Mouse (Mus musculus) left cerebral cortex, postnatal 25 days (tissue): Measurements from ENCODE around the gene Rfng. TPM values are rescaled to one million over a fixed set of nuclear protein-coding genes. Genes with fewer than 3 reads are reported as not detected.
"Not testable (repeated sequence)": the region's sequence is repeated elsewhere in the genome, so short reads cannot be mapped to it uniquely, and the experiment has no call there.

Source experiments
- DNase-seq, 2 experiments: peaks; one replicate each; pipeline ENCODE4 v3.0.0; 2022; ENCODE audit warnings: low spot score in 2 of 2, mixed read lengths in 1 of 2
- intact Hi-C: fragments of 180-260 bp; cut with DNase I; formaldehyde crosslinking; loops from one replicate; pipeline ENCODE4 v1.15.1; 2025
- total RNA-seq, 2 experiments: library from RNA; stranded (reverse); gene quantifications; 2 replicates each; pipeline ENCODE4 v1.2.3; 2021

Rfng gene
- total RNA-seq, 2 experiments from 2014 or later = 62.9 to 63.3 TPM

GRCm38 (mm10) chr11:120818251-120818650 is 34.2 kb upstream of the Rfng start:
- intact Hi-C loops = no loop called here
- no peak for DNase-seq

DNA sequence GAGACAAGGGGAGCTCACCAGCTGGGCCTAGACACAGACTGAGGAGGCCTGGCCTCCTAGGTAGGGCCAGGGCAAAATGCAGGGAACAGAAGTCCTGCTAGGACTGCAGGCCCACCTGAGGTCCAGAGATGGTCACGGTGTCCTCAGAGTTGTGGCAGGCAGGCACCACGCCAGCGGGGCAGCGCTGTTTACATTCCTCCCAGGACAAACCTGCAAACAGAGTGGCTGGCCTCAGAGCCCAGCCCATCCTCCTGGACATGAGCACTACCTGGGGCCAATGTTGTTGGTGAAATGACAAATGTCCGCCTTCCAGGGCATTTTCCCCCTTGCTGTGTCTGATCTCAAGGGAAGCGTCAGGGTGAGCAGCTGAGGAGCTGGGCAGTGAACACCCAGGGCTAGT is 33.4 kb upstream of the Rfng start:
- DNase-seq = no peak
- intact Hi-C loops = no loop called here

GRCm38 (mm10) chr11:120812068-120812467 is 28.1 kb upstream of the Rfng start:
- peak in 1 of 2 experiments; percentile 35 for DNase-seq
- intact Hi-C loops = no loop called here

- DNase-seq = no peak
- intact Hi-C loops = no loop called here
Observed at GRCm38 (mm10) chr11:120808010-120808409, 24.0 kb upstream of the Rfng start.

GRCm38 (mm10) chr11:120805375-120806298 is 21.6 kb upstream of the Rfng start:
- intact Hi-C loops = no loop called here
- no peak for DNase-seq

DNA sequence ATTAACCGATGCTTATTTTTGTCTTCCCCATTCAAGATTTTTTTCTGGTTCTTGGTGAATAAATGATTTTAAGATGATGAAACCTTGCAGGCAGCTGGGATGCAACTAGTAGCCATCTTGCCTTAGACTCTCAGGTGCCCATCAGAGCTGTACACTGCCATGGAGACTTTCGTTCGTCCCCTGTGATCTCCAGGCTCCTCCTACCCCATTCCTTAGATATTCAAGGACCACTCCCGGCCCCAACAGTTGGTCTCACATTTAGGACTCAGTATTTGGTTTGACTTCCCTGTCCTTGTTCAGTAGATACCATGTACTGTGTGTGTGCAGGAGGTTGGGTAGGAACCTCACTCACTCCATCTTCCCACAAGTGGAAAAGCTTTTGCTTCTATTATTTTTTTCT is 20.8 kb upstream of the Rfng start:
- intact Hi-C loops = no loop called here
- DNase-seq = no peak

GRCm38 (mm10) chr11:120804274-120804673 is 20.3 kb upstream of the Rfng start:
- DNase-seq = no peak
- intact Hi-C loops = no loop called here

DNA sequence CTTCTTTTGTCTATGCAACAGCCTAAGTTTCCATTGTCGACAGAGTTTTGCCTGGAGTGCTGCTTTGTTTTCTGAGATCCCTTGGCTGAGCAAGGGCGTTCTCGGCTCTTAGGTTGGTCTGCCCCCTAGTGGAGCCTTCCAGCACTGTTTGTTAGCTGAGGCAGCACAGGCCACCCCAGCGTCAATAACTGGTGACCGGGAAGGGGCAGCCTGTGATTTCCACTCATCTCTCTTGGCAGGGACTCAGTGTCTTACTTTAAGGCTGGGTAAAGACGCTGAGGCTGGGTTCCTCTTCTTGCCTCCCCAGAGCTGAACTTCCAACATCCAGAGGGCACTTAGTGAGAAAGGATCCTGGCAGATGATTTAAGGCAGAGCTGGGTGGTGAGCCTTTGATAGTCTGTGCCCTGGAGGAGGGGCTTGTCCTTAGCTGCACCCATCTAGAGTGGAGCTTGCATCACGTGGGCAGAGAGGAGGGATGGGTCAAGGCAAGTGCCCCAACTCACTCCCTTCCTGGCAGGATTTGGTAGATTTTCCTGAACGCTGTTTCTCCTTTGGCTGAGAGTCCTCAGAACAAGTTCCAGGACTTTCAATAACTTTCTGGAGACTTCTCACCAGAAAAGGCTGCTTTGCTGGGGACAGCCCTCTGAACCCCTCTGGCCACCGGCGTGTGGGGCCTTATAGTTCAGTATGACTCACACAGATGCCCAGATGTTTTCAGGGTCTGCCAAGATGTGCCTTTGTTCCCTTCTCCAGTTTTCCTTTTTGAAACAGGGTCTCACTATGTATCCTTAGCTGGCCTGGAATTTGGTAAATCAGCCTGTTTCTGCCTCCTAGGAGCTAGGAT is 16.3 kb upstream of the Rfng start:
- intact Hi-C loops = no loop called here
- peak; percentile 80 to 84 for DNase-seq

DNA sequence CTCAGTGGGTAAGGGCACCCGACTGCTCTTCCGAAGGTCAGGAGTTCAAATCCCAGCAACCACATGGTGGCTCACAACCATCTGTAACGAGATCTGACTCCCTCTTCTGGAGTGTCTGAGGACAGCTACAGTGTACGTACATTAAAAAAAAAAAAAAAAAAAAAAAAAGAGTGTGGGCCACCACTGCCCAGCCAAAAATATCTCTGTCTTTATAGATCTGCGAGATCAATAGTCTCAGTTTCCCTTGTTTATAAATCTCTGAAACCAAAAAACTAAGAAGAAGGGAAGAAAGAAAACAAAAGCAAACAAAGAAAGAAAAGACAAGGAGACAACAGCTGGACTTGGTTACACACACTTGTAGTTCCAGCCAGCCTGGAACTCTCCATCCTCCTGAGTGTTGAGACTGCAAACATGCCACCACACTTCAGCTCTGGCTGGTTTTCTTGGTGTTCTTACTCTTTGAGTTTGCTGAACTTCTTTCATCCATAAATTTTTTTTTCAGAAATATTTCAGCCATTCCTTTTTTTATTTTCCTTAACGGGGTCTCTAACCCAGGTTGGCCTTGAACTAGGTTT is 15.4 kb upstream of the Rfng start:
- intact Hi-C loops = no loop called here
- no peak for DNase-seq

DNA sequence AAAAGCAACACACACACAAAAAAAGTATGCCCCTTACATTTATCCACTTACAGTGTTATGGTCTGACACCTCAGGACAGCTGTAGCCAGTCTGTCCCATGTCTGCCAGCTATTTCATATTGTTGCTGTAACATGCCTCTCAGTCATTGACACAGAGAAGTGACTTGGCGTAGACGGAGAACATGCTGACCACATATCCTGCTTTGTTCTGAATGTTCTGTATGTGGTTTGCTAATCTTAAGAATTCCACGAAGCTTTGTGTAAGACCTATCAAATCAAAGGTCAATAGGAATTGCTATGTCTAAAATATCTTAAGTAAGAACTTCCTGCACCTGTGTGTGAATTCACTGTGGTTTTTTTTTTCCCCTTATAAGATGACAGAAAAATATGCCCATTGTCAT is 14.2 kb upstream of the Rfng start:
- intact Hi-C loops = no loop called here
- no peak for DNase-seq

DNA sequence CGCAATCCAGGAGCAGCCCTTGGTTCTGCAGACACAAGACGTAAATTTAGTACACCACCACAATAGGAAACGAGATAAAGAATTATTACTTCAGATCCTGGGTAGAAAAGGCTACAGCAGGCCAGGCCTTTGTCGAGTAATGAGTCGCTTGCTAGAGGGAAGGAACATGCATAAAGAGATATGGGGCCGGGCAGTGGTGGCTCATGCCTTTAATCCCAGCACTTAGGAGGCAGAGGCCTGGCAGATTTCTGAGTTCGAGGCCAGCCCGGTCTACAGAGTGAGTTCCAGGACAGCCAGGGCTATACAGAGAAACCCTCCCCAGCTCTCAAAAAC is 12.6 kb upstream of the Rfng start:
- DNase-seq = no peak
- intact Hi-C loops = no loop called here

DNA sequence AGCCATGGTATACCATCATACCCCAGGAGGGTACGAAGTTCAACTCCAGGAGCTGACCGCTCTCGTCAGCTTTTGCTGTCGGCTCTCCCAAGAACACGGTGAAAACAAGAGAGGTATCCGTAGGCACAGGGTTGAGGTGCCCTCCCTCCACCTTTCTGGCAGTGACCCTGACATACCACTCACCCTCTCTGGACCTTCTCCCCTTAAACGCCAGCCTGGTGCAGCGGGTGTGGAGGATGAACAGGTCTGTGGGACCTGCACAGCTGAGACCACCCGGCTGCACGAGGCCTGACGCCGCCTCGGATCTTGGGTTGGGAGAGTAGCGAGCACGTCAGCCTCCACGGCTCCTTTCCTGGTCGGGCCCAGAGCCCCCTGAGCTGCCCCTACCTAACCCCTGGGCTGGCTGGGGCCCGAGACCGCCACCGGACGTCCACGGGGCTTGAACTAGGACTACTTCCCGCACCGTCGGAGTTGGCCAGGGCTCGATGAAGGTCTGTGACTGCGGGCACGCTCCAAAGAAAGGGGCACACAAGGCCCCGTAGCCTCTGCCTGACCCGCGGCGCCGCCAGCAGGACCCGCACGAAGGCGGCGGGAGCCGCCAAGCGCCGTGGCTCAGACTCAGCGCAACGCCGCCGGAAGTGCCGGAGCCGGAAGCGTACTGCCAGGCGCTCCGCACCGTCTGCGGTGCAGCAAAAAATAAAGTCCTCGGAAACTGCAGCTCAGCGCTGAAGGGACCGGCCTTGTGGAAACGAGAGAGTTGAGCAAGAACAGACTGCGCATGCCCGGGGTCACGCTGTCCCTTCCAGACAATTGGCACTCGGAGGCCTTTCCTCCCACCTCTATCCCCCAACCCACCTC is 12.0 kb upstream of the Rfng start, which contains the start of gene Dus1l:
Gene Dus1l (minus strand): TSS at position 648 of the 858 bp plus-strand sequence.
- intact Hi-C loops = no loop called here

DNA sequence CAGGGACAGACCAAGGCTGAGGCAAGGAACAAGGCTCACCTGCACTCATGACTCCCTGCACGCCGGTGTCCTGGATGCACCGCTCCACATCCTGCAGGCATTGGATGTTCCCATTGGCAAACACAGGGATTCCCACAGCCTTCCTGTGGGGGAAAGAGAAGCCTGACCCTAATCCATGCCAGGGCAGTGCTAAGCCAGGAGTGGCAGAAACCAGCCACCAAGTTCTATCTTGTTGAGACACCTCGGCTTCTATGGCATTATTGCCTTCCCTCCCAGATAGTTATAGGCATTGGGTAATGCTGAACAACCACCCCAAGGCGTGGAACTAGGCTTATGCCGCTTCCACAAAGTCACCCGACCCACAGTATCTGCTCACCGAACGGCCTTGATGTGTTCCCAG is 8.6 kb upstream of the Rfng start:
- no peak for DNase-seq
- intact Hi-C loops = no loop called here

More for the DNA sequence above, 12.0 kb upstream of the Rfng start, which contains the start of gene Dus1l:
- peak; percentile 95 to 98 for DNase-seq

DNA sequence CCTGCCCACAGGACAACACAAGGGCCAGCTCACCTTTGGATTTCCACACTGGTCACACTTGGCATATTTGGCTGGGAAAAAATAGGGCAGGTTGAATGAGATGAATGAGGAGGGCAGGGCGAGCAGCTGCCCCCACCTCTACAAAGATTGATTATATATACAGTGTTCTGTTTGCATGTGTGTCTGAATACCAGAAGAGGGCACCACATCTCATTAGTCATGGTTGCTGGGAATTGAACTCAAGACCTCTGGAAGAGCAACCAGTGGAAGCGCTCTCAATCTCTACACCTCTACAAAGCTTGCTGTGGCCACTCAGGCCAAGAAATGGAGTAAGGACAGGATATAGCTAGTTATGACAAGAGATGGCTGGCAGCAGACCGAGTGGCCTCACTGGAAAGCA is 5.8 kb upstream of the Rfng start:
- no peak for DNase-seq
- intact Hi-C loops = no loop called here

- intact Hi-C loops = no loop called here
- no peak for DNase-seq
Observed at GRCm38 (mm10) chr11:120789355-120789754, 5.3 kb upstream of the Rfng start.

DNA sequence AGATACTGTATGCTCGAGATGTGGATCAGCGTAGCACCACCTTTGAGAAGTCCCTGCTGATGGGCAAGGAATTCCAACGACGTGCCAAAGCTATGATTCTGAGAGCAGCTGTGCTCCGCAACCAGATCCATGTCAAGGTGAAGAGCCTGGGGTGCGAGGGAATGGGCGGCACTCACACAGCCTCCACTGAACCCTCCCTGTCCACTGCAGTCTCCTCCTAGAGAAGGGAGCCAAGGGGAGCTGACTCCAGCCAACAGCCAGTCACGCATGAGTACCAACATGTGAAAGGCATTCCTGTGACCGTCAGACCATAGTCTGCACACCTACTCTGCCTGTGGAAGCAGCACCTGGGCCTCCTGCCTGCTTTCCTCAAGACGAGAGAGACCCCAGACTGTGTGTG is 4.5 kb upstream of the Rfng start:
- intact Hi-C loops, DNase-seq: not testable (repeated sequence)

- no peak for DNase-seq
- intact Hi-C loops = no loop called here
Observed at GRCm38 (mm10) chr11:120785145-120785544, 1.1 kb upstream of the Rfng start.

- DNase-seq = no peak
- intact Hi-C loops = no loop called here
Observed at GRCm38 (mm10) chr11:120783426-120784063, 462 bp downstream of the Rfng start.

- DNase-seq, intact Hi-C loops: not testable (repeated sequence)
Observed at GRCm38 (mm10) chr11:120781361-120781760, 2.6 kb downstream of the Rfng start.
